Mouse (Mus musculus): ENCODE measurements at regions not wholly inside any gene's neighbourhood (a gene's known extent, or its start where the extent isn't known, plus 50 kb on each side); places are given as distances from the start of the nearest gene placed in this dataset.

DNA sequence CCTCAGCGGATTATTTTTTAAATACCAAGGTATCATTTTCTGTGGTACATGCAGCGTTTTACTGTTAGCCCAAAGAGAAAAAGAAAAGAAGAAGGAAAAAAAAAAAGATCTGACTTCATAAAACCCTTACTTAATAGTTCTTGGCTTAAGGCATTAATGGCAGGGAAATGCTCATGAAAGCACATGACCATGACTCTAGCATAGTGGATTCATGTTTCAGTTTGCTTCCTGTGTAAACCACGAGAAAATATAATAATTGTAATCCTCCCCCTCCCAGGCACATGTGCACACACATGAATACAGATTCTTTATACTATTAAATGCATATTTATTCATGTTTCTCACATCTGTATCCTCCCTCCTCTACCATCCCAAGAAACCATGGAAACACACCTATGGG lies 486.9 kb upstream of the Gm9747 start:
- DNase-seq = no peak

DNA sequence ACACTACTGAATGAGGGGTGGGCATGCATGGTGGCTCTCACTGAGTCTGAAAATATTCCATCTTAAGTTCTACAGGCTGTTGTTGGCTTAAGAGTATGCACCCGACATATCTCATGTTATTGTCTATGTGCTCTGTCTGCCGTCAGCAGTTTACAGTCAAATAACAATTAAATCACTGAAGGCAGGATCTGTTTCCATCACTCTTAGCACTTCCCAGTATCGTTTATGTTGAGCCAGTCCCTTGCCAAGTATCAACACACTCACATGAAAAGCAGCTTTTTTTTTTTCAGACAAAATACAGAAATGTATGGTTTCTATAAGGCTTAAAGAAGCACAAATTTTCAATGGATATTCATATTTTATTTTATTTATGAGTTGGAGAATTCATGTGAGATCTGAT lies 485.9 kb upstream of the Gm9747 start:
- DNase-seq = no peak

DNA sequence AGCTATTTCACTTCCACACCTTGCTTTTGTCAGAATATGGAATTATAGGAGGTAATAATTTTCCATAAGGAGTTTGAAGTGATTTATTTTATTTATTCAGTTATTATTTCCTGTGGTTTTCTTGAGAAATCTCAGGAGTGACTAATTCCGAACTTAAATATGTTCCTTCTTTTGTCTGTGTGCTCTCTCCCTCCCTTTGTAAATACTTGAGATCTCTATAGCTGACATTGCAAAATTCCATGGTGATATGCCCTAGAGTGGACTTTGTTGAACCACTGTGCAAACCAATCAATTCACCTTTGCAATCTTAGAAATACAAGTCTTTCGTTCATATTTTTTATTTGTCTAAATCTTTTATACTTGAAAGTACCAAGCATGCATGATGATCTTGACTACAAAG lies 478.8 kb upstream of the Gm9747 start:
- no peak for DNase-seq

DNA sequence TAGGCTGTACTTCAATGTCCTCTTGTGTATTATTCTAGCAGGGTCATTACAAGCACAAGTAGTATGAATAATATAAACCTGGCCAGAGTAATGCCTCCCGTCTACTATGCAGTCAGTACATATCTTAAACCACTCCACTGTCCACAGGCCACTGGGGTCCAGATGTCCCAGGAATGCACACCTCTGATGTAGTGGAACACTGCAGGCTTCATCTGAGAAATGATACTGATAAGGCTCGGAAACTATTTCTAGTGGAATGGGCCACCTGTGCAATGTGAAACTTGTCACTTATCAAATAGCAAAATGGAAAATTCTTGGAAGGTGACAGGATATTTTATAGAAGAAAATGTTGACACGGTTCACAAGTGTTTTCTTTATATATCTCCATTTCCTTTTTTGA lies 477.6 kb upstream of the Gm9747 start:
- no peak for DNase-seq

DNA sequence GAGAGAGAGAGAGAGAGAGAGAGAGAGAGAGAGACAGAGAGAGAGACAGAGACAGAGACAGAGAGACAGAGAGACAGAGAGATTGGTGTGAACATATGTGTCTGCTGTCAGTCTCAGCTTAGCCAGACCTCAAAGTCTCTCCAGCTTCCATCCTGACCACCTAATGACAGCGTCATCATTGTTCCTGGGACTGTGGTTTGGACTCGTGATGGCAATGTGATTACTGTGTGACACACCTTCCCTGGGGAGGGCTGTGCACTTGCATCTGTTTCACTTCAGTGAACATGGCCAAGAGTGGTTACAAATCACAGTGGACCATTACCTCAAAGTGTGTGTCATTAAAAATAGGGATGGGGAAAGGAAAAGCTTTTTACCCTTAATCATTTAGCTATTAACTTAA lies 477.2 kb upstream of the Gm9747 start:
- no peak for DNase-seq

DNA sequence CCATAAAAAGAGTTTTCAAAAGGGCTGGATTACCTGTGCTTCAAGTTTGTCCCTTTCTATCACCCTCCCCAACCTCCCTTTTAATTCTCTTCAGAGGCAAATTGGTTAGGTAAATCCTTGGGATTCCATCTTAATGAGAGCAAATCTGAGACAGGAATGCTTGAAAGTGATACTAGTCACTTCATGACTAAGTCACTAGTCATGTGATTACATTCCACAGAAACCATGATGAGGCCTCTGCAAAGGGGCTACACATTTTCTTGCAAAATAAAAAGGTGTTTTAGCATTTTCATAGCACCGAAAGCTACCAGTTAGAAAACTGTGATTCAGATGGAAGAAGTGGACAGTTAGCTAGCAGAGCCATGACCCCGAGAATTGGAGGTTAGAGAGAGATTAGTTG lies 473.0 kb upstream of the Gm9747 start:
- DNase-seq = no peak

DNA sequence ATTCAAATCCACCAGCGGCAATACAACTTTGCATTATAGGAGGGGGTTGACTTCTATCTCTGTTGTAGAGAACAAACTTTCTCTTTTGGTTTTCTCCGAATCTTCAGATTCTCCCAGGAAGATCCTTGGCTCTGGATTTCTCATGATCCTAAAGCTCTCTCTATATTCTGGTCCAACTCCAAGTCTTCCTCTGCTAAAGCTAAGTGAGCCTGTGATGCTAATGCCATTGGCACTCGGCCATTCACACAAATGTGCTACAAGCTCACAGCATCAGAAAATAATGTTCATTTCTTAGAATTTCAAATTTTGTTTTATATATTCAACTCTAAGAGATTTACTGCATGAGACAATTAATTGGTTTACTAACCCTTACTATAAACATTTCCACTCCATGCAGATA lies 461.2 kb upstream of the Gm9747 start:
- no peak for DNase-seq

DNA sequence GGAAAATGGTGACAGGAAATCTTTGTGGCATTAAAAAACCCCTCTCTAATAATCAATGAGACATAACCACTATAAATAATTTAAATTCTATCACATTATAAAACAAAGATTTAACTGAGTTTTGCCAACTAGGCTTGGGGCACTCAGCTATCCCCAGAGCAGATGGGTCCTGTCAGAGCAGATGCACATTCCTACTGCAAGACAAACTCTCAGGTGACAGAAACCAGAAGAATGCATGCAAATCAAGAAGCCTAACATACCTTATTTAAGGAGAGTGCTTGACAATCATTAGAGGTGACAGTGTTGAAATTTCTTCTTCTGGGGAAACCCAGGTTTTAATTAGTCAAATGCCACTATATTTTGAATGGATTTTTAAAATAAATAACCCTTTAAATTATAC lies 452.3 kb upstream of the Gm9747 start:
- DNase-seq = no peak

DNA sequence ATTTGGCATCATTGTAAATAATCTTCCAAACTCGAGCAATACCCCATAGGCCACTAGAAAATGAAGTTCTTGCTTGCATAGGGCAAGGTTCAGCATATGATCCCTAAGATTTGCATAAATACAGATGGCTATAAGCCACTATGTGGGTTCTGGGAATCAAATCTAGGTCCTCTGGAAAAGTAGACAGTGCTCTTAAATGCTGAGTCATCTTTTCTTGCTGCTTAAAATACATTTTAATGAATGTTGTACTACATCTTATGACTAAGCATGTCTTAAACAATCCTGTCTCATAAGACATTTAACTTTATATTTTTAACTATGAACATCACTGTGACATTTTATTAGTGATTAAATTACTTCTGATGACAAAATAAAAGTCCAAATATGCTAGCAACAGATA lies 448.6 kb upstream of the Gm9747 start:
- no peak for DNase-seq

DNA sequence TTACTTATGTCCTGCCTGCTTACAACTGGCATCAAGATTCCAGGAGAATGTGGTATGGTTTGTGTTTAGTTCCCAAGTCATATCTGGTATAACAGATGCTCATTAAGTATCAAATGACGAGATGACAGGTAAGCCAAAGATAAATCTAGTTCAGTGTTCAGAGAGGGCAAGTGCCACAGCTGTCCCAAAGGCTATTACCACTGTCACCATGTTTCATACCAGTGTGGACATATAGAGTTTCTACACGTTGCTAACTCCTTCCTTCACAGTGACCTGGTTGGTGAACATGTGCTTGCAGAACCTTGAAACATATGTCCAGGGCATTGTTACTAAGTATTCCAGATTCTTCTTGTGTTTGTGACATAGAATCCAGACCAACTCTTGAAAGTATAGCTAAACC lies 438.1 kb upstream of the Gm9747 start:
- no peak for DNase-seq

DNA sequence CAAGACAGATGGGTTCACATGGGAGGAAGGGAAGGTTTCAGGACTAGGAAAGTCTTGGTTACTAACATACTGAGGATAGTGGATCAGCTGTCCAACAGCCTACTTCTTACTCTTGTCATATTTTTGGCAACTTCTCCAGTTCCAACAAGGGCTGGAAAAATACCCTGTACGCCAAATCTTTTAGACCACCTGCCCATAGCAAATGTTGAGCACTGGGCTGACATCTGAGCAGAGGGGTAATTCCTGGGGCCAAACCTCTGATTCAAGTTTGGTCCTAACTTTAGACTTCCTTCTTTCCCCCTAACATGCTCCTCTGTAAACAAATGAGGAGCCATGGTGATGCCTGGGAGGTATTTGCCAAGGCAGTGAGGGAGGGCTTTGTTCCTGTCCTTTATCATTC lies 437.5 kb upstream of the Gm9747 start:
- DNase-seq = no peak

DNA sequence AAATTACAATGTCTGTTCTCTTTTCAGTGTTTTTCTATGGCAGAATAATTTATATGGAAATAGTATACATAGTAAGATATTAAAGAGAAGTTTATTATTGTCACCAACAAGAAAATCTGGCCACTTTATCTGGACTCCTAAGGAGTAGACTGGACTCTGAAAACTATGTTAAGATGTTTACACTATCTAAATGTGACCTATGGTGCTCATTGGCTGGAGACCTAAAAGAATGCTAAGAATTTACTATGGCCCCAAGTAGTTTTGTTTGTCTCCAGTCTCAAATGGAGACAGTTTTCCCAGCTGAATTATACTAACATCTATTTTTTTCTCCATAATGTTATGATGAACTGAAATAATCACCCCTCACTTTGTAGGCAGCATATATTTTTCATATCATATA lies 421.3 kb upstream of the Gm9747 start:
- DNase-seq = no peak

DNA sequence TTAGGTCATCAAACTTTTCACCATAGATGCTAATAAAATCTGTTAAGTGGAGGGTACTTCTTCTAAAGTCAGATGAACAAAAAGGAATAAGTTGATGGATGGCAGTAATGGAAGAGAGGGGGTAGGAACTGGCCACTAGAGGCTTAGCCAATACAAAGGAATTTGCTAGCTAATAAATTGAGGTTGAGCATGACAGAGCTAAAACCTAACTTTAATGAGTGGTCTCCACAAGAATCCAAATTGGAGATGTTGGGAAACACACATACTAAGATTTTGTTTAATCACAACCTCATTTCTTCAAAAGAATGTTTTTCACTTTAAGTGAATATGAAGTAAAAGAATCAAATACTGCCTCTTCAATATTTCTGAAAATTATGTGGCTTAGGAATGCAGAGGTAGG lies 414.0 kb upstream of the Gm9747 start:
- DNase-seq = no peak

DNA sequence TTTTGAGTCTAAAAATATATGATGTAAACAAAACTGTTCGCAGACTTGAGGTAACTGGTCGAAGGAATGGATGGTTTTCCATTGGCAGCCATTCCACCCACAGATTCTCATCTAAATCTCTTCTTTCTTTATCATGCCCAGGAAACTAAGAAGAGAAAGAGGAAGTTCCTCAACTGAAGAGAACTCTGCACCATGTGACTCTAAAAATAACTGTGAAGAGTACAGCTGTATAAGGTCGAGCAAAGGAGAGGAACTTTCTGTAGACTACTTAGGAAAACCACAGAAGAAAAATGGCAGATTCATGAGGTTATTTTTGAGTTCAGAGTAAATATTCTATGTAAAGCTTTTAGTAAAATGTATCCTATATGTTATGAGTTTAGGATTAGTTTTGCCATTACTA lies 390.9 kb upstream of the Gm9747 start:
- DNase-seq = no peak

DNA sequence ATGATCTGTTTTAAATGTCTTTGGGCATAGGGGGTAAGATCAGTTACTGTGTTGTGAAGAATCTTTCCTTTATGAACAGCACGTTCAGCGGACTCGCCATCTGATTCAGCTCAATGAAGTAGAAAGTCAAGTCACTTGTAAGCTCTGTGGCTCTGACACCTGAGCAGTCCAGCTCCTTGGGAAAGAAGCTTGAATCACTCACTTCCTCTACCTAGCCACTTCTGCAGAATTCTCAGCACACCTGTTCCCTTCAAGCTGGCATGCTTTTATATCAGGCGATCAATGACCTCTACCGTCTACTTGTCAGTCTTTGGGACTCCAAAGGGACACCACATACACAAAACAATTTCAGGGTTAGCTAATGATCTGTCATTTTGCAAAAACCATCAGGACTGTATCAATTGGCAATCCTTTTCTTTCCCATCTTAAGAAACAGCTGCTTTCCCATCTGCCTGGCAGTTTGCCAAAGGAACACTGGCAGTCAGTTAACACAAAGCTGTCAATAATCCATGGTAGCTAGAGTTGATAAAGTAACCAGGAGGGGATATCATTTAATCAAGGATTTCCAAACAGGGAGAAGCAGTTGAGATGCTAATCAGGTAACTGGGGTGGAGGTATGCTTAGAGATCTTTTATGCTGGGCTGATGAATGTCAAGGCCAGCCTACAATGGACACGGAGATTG lies 382.3 kb upstream of the Gm9747 start:
- no peak for DNase-seq

DNA sequence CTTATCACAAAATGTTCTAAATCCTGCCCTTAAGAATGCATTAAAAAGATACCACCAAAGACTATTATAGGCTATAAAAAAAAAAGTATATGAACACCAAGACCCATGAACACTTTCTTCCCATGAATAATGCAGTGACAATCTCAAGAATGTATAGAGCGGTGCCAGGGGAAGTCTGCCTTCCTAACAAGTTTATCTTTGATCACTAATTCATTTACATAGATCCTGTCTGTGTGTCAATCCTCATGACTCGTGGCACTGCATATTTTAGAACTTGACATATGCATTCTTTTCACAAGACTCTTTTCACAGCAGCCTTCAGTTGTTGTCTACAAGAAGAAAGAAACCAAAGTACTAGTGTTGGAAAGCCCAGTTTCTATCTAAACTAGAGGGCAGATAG lies 373.4 kb upstream of the Gm9747 start:
- DNase-seq = no peak

DNA sequence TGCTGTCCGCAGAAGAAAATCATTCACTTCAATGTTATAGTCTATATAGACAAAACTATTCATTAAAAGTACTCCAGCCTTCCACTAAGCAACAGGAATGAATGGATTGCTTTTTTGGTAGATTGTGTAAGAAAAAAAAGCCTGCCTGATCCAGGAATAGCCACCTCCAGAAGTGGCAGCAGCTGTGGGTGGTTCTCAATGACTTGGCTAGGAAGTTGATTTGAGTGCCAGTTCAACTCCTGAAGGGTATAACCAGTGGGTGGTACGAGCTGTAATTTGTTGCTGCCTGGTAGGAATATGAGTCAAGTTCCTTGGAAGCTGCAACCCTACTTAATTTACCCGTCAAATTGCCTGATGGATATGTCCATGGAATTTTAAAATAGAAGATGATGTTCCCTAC lies 368.3 kb upstream of the Gm9747 start:
- no peak for DNase-seq

DNA sequence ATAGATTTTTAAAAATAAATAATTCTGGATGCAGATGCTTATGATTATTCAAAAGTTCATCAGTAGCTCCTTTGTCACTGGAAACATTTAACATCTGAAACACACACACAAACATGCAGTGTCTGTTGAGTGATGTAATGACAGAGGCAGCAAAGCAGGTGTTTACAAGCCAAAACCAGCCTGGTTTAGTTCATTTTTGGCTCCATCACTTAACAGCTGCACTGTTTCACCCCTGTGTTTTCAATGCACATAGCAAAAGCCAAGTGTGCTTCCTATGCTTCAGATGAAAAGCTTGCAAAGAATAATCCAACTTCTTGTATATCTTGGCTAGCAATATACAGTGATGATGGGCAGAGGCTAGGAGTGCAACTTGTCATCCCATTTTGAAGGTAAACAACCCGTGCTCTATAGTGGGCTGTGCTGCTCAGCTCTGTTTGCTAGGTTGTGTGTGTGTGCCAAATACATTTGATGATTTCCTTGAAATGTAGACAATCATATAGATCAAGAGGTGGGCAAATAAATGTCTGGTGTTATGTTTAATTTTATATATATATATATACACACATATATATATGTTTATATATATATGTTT lies 345.9 kb upstream of the Gm9747 start:
- DNase-seq = no peak

DNA sequence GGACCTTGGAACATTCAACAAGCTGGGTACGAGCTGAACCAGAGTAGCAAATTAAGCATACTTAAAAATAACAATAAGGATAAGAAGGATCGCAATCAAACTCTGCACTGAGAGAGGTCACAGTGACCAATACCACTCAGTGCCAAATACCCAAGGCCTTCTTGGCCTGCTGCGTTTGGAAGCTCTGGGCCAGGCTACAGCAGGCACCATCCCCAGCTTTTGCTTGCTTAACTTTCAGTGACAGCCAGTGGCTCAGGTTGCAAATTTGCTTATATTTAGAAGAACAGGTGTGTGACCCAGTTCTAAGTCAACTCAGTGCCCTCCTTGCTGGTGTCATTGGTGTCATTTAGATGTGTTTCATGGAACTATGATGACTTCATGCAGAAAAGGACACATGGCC lies 335.7 kb upstream of the Gm9747 start:
- peak; percentile 25 for DNase-seq

DNA sequence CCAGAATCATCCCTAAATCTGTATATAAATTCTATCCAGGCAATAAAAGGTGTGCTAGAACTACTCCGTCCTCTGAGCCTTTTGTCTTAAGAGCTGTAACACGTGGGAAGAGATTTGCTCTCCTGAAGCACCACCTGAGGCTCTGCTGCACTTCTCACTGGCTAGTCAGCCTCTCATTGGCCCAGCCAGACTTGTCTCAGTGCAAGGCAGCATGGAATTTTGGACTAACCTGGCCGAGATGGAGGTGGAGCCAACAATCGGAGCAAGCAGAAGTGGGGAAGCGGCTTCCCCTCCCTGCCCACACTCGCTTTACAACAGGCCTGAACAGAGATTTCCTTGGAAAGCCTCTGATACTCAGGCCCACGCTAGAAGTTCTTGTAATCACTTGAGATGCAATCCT lies 332.1 kb upstream of the Gm9747 start:
- no peak for DNase-seq

DNA sequence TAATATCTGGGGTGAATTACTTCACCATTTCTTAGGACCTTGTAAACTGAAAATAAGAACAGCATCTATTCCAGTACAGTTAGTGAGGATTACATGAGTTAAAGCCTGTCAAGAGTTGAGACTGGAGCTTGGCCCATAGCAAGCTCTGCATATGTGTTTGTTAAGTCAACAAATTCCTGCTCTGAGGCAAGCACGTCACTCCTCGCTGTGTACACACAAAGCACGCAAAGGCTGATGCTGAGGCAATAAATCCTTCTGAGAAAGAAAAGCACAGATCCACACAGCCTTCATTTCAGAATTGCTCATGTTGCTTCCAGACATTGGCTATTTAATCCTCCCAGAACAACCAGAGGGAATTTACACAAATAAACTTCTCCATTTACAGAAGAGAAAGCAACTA lies 328.9 kb upstream of the Gm9747 start:
- DNase-seq = no peak

DNA sequence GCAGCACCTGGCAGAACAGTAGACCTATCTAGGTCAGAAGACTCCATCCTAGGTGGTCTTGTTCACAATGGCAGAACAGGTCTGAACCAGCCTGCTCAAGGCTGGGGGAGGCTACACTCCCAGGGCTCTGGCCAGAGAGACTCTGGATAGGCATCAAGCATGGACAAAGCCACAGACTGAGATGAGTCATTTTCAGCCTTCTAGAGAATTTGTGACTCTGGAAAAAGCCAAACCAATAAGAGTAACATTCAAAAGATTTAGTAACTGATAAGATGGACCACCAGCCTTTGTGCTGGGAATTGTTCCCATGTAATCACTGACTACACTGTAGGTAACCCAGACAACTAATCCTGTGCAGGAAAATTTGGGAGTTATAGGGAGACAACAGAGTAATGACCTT lies 320.3 kb upstream of the Gm9747 start:
- no peak for DNase-seq

DNA sequence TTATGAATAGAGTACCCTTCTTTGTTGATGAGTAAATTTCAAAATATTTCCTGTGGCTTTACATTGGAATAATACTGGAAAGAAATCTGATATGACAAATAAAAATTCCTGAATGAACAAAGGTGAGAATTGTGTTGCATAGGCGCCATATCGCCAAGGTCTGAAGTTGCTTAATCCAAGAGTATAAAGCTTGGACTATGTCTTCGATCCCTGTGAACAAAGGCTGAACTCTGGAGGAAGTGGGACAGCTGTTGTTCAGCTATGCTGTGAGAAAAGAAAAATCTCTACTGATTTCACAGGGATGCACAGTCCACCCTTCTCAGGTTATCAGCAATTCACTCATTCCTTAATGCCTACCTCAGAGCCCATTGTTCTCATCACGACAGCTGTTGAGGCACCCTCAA lies 319.3 kb upstream of the Gm9747 start:
- DNase-seq = no peak

DNA sequence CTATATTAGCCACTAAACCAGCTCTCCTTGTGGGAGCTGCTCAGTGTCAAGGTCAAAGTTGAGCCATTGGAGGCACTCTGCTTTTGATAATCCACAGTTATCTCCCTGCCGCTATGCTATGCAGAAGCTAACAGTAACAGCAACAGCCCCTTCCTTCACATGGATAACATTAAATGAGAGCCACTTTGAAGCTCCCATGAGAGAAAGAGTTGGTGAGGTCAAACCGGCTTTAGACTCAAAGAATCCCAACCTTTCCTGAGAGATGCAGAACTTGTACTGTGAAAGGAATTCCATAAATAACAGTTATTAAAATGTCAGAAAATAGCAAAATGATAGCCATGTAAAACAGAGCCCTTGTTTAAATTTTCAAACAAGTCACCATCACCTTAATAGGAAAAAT lies 316.1 kb upstream of the Gm9747 start:
- no peak for DNase-seq

DNA sequence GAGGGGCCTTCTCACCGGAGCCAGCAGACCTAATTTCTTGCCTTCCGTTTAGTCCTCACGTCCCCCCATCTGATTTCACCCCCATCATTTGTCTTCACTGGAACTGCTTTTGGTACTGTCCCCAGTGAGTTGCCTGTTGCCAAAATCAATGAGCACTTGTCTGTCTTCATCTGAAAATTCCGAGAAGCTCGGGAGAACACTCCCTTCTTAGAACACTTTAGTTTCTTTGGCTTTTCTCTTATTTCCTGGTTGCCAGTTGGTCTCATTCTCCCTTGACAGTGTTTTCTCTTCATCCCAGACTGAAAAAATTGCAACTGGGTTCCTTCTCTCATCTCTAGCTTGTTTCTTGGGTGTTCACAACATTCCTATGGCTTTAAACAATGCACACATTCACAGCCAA lies 305.2 kb upstream of the Gm9747 start:
- DNase-seq = no peak
